Comparison of ENCODE assay signal across 26 mouse cellular contexts in the genomic region with DNA sequence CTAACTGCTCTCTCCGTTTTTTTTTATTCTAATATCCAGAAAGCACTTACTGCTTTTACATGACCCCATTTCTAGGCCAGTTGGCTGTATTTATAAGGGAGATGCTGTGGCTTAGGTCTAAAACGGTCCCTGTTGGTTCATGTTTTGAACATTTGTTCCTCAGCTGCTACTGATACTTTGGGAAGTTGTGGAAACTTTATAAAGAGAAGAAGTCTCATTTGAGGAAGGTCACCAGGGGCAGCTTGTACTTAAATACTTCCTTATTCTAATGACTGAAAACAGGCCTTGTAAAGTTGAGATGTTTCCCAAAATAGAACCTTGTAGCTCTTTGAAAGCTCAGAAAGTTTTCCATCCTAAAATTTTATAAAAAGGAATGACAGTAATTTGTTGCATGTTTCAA. TPM values are rescaled to one million over a fixed set of nuclear protein-coding genes. Genes with fewer than 3 reads are reported as not detected.
DNase-seq lines count a peak whose midpoint lies in the region; ATAC-seq and TF ChIP-seq lines count a peak whose summit lies in the region.
"Had no signal": no experiment of that assay in that cellular context is flagged by ENCODE, and none has a peak within 500 bp of the region (broad histone marks: within the 10 kb centered on the region; RNA-seq: fewer than 3 reads in every experiment).

No protein-coding gene starts in this region.

- H3K4me1 ChIP-seq in lung, postnatal 0 days (ENCODE audit: insufficient read depth, low read depth, low read length) = no peaks in the 10 kb centered on the region
- H3K4me1 ChIP-seq: embryonic facial prominence, embryonic 12.5 days; forebrain, embryonic 12.5 days; heart, embryonic 13.5 days; hindbrain, embryonic 12.5 days had no signal

- DNase-seq in heart, adult 11 months = peak; percentile 79
- no peak for DNase-seq in heart, postnatal 25 days (ENCODE audit: low spot score)
- peak; percentile 9 for DNase-seq in lung, postnatal 0 days (ENCODE audit: low spot score)
- no peak for DNase-seq in lung, postnatal 25 days (ENCODE audit: low spot score)
- peak; percentile 9 for DNase-seq in MEL-GATA-1-ER (ENCODE audit: extremely low read depth, low read depth)
- peak; percentile 20 for DNase-seq in skeletal muscle tissue, adult 2 months (ENCODE audit: low read depth, low spot score)
- DNase-seq in urinary bladder, postnatal 10 days (ENCODE audit: low spot score) = no peak
- DNase-seq: adrenal gland, postnatal 25 days; cerebellum, adult 11 months; cerebellum, adult 8-10 months; cerebellum, postnatal 14 days; embryo, embryonic 11 days; gastrocnemius, postnatal 36 days; heart, adult 2 months; heart, postnatal 4 days had no signal

- intact Hi-C loops in heart, postnatal 25 days (cut with DNase I) = no loop called here

- 70% methylated on average over 2 of the region's 2 CpGs for WGBS in lung, postnatal 0 days

- H3K27me3 ChIP-seq in lung, postnatal 0 days (replicated peaks; ENCODE audit: insufficient read depth, low read length) = no peaks in the 10 kb centered on the region
- H3K27me3 ChIP-seq: embryonic facial prominence, embryonic 12.5 days; forebrain, embryonic 12.5 days; heart, embryonic 13.5 days; hindbrain, embryonic 12.5 days had no signal

- no peak for TF ChIP-seq EP300 in lung, postnatal 0 days (IDR thresholded peaks at IDR 0.05)

- no peaks in the 10 kb centered on the region for H3K9me3 ChIP-seq in lung, postnatal 0 days (ENCODE audit: low read length)
- H3K9me3 ChIP-seq: embryonic facial prominence, embryonic 12.5 days; forebrain, embryonic 12.5 days; G1E; heart, embryonic 13.5 days; hindbrain, embryonic 12.5 days had no signal

- no peak overlapping the region for H3K27ac ChIP-seq in lung, postnatal 0 days (ENCODE audit: low read length)
- H3K27ac ChIP-seq: embryonic facial prominence, embryonic 12.5 days; forebrain, embryonic 12.5 days; heart, adult 2 months; heart, embryonic 13.5 days; hindbrain, embryonic 12.5 days had no signal

- H3K4me2 ChIP-seq in lung, postnatal 0 days (replicated peaks; ENCODE audit: low read depth, low read length) = no peak overlapping the region
- H3K4me2 ChIP-seq: embryonic facial prominence, embryonic 12.5 days; forebrain, embryonic 12.5 days; heart, embryonic 13.5 days; hindbrain, embryonic 12.5 days had no signal

- H3K36me3 ChIP-seq in lung, postnatal 0 days (ENCODE audit: insufficient read depth, low read length) = no peaks in the 10 kb centered on the region
- H3K36me3 ChIP-seq: embryonic facial prominence, embryonic 12.5 days; forebrain, embryonic 12.5 days; G1E; heart, embryonic 13.5 days; hindbrain, embryonic 12.5 days had no signal

- no peak overlapping the region for H3K9ac ChIP-seq in lung, postnatal 0 days (replicated peaks; ENCODE audit: low read depth)
- H3K9ac ChIP-seq: embryonic facial prominence, embryonic 12.5 days; forebrain, embryonic 12.5 days; heart, embryonic 13.5 days; hindbrain, embryonic 12.5 days had no signal

- ATAC-seq in lung, postnatal 0 days = no peak
- ATAC-seq: activated CD4-positive, CD25-positive, alpha-beta regulatory T cell, adult 4 months; forebrain, embryonic 16.5 days; hindbrain, embryonic 16.5 days; inflammation-experienced regulatory T-cells, adult 6 months; intestine, postnatal 0 days; Patski had no signal

- no peak overlapping the region for H3K4me3 ChIP-seq in lung, postnatal 0 days (ENCODE audit: low read depth, low read length)
- H3K4me3 ChIP-seq: embryonic facial prominence, embryonic 12.5 days; forebrain, embryonic 12.5 days; heart, adult 2 months; heart, embryonic 13.5 days; hindbrain, embryonic 12.5 days had no signal

- TF ChIP-seq CTCF in lung, postnatal 0 days (IDR thresholded peaks at IDR 0.05) = no peak

RNA-seq across cellular contexts. Expression of gene Cask, which starts 52.4 kb away (rescaled TPM):
- 10 to 100 TPM; 12.7 to 15.6 TPM for total RNA-seq in heart, postnatal 25 days (2021)
- 10.3 and 12.4 TPM in 2 replicates for polyA plus RNA-seq in lung, postnatal 0 days (2015; fragmentation: Nextera tagmentation; extraction: Ambion mirVana)
- polyA plus RNA-seq: G1E had no signal

Comparison
In these comparisons a context has a peak if more than half of its experiments do, and no peak if none do; other contexts are left out.
1. DNase-seq: peak in heart, adult 11 months (single experiment), lung, postnatal 0 days (single experiment), MEL-GATA-1-ER (single experiment) and skeletal muscle tissue, adult 2 months (single experiment); none in heart, postnatal 25 days (single experiment), lung, postnatal 25 days (single experiment) and urinary bladder, postnatal 10 days (single experiment).